Mouse (Mus musculus) layer of hippocampus, adult 11-12 months (tissue): ENCODE measurements around the gene Otos.

Source experiments
- DNase-seq: peaks from one replicate; pipeline ENCODE4 v3.0.0; 2022; ENCODE audit warnings: low spot score

Gene Otos

DNA sequence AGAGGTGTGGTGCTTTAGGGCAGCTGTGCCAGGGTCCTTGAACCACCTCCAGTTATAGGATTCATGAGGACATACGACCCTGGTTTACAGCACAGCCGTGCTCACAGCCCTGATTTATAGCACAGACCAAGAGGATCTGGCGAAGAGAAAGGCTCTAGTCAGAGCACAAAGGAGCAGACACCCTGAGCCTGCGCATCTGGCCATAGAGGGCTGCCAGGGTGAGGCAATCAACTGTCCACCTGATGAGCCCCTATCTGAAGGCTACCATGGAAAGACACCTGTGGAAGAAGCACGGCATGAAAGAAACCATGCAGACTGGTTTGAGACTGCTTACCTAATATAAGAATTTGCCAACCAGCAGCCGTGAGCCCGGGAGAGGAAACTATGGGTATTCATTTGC lies 2.0 kb downstream of the Otos start:
- no peak for DNase-seq

DNA sequence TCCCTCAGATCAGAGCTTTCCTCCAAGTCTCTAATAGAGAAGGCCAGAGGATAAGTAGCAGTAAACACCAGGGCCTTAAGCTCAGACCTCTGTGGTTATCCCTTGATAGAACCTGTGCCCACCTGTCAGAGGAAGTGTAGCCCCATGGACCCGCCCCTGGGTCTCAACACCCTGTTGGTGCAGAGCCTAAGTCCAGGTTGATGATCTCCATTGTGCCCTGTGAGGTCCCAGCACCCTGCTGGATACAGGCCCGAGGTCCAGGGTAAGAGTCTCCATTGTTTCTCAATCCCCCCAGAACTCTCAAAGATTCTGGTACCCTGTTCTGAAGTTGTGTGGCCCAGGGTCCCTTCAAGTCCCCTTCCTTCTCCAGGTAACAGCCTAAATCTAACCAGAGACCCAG lies 2.5 kb downstream of the Otos start:
- no peak for DNase-seq

DNA sequence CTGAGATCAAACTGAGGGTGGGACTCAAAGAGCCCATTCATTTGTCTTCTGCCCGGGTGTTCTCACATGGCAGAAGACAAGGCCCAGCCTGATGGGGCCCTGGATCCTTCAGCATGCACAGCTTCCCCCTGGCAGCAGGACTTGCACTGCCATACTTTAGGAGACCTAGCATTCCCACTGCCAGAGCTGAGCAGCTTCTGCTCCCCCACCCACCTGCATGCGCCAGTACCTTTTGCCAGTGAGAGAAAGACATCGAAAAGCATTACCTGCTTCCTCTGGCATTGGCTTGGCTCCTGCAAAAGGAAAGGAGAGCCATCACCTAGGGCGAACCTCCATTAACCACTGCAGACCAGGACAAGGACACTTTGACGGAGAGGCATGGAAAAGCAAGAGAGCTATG lies 3.7 kb downstream of the Otos start:
- no peak for DNase-seq

DNA sequence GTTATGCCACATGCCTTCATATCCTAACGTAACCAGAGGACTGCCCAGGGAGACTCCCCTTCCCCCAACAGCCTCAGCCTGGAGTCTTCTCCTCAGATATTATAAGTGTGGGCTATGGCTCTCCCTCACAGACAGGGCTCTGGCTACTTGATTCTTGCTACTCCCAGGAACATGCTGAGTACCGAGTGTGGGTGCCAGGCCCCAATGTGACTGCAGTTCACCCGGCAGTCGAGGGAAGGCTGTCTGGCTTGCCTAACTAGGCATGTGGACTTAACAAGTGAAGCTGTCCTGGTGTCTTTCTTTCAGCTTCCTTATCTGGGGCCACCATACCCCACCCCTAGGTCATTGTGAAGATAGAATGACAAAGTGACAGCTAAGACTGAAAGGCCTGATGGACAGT lies 5.0 kb downstream of the Otos start:
- DNase-seq = no peak

DNA sequence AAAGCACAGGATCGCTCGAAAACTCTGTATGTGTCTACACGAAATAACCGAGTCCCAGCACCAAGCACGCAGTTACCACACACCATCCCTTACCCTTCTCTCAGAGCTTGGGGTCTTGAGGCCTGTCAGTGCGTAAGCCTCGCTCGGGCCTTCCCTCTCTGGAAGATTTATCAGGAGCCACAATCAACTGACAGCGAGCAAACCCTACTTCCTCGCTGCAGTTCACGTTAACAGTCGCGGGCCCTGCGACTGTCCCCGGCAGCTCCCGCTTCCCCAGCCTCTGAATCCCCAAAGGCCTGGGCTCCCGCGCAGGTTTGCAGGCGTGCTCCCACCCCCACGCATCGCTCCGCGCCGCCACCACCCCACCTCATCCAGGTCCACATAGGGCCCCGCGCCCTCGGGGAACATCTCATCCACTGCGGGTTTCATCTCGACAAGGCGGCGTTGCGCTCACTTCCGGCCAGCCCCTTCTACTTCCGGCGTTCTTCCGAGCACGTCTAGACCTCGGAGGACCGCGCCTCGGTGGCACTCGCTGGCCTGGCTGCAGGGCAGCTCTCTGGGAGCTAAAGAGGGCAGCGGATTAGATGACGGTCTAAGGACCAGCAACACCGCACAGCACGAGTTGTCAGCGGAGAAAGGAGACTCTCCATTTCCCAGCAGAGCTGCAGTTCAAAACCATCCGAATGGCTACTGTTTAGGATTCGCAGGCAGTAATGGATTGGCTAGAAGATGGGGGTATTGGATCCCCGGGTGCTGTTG lies 6.9 kb downstream of the Otos start, which contains the start of gene Cops9:
Gene Cops9 (minus strand): TSS at position 472 of the 759 bp plus-strand sequence.
- DNase-seq = peak; percentile 89

DNA sequence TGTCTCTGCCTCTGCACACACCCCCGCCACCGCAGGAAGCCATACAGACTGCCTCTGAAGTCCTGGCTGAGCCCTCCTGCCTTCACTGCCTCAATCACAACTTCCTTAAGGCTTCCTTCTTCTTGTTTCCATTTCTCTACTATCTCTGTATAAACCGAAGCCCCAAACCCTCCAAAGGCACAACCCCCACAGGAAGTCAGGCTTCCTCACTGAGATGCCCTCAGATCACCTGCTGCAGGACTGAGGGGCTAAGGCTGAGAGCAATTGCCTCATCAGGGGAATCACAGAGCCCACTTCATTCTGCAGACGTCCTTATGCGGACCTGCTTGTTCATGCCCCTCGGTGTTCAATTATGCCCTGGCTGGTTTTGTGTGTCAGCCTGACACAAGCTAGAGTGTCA lies 8.2 kb downstream of the Otos start:
- DNase-seq = no peak

DNA sequence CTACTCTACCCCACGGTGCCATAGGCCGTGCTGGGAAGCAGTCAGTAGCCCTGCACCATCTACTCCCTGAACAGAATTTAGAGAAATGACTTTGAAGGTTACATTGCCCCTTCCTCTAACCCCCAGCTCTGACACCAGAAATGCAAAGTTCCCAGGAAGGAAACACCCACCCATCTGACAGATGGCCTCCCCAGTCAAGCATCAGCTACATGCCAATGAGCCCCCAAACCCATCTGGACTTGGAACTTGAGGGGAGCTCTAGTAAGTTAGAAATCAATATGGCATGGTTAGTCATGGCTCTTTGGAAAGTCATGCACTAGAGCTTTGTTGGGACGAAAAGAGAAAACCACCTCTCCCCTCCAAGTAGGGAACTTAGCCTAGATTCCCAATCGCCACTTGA lies 9.9 kb downstream of the Otos start:
- DNase-seq = peak; percentile 45

DNA sequence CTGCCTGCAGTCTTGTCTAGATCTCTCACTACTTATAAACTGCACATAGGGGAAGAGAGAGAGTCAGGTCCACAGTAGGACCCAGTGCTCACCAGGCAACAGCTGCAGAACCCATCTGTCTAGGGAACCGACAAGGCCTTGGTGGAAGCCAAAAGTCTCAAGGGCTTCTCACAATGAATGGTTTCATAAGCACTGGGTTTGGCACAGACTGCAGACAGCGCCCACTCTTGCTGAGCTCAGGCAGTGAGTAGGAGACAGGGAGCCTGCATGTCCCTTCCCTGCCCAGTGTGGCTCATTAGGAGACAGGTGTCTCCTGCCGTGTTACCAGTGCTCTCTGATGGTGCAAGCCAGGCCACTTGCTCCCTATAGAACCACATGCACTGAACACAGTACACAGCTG lies 10.5 kb downstream of the Otos start:
- DNase-seq = peak; percentile 79

DNA sequence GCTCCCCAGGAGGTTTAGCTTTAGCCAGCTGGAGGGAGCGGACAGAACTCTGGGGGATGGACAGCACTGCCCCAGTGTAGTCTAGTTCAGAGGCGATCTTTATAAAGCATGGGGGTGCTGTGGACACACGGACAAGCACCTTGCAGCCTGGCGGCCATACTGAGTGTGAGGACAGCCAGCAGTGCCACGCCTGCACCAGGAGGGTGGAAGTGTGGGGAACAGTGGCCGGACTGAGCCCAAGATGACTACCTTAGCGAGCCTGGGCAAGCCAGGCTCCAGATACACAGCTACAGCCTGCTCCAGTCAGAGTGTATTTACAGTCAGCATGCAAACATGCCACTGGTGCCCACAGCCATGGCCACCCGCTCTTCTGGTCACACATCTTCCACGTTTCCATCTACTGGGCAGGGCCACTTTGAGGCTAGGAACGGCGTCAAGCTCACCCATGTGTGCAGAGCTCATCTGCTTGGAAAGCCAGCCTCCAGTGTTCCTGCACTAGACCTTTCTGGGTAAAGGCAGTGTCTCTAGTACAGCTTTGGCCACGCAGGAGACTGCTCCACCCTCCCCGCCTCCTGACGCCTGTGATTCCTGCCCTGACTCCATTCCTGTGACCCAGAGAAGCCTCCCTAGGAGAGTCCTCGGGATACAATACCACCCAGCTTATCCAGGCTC lies 11.0 kb downstream of the Otos start:
- no peak for DNase-seq

DNA sequence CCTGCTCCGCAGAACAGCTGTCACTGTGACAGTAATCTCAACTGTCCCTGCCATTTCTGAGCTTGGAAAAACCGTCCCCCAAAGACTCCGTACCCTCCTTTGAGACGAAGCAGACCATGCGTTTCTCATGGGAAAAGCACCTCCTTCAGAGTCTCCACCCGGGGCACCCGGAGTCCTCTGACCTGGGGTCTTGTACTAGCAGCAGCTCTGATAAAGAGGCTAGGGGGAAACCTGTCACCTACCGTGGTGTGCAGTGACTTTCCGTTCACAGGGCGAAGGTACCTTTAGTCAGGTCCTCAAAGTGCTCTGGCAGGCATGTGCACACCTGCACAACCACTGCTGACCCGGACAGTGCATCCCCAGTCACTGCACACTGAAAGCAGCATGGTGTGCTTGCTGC lies 12.0 kb downstream of the Otos start:
- no peak for DNase-seq

DNA sequence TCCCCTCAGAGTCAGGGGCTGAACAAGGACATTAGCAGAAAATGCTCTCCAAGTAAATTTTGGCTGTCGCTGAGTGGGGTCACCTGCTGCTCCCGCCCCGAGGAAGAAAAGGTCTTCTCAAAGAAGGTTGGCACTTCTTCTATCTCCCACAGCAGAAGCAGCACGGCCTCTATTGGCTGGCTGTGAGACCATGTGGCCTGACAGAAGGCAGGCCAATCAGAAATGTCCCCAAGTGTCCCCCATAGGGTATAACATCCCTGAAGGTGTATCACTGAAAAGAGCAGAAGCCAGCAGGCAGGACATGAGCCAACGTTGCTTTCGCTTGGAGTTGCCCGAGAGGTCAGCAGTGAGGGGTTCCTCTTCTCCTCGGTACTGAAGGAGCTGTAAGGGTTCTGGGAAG lies 12.6 kb downstream of the Otos start:
- no peak for DNase-seq

DNA sequence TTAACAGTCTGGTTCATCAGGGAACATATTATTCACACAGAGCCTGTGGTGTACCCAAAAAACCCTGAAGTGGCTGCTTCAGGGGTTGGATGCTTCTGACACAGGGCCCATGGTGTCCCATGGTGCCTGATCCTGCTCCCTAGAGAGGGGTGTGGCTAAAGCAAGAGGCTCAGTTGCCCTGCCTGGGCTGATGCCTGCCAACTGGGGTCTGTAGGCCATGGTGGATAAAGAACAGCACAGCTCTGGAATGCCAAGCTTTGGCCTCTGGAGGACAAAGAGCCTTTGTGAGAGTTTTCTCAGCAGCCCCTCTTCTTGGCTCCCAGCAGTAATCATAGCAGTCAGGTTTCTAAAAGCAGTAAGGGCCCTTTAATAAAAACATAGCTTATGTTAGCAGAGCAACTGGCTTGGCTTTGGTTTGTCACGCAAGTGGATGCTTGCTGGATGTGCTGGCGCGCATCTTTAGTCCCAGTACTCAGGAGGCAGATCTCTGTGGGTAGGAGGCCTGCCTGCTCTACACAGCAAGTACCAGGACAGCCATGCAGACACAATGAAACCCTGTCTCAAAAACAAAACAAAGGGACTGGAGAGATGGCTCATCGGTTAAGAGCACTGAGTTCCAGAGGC lies 13.6 kb downstream of the Otos start:
- peak; percentile 38 for DNase-seq

DNA sequence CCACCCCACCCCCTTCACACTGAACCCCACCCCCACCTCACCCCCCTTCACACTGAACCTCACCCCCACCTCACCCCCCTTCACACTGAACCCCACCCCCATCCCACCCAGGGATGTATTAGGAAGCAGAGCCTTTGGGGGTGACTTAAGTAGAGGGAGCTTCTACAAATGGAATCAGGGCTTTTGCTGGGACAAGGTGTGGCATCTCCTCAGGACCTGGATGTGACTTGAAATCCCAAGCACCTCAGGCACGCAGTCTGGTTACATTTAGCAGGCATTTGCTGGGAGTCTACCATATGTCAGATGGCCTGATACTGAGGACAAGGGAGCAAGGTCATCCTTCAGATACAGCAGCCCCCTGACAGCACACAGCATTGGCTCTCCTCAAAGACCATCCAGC lies 14.1 kb downstream of the Otos start:
- no peak for DNase-seq

DNA sequence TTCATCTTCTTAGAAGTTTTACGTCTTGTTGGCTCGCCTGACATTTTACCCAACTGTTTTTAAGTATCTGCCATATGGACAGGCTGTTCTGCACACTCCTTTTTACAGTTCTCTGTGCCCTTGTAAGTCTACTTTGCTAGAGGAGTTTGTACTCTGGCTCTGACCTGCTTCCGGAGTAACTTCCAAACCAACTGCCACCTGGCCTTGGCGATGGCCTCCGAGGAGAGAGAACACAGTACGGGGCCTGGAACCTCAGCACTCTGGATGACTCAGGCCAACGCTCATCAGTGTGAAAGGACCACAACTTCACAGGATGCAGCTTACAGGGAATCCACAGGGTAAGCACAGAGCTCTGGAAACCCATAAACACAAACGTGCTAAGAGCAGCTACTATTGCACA lies 14.9 kb downstream of the Otos start:
- no peak for DNase-seq

DNA sequence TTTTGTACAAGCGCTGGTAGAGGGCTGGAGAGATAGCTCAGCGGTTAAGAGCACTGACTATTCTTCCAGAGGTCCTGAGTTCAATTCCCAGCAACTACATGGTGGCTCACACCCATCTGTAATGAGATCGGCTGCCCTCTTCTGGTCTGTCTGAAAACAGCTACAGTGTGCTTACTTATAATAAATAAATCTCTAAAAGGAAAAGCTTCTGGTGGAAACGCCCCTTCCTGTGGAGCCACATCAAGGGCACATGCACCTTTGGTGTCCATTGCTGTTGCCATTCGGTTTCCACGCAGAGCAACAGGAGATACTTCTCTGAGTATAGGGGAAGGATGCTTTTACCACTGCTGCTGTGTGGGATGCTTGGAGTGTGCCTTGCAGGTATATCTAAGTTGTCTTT lies 15.7 kb downstream of the Otos start:
- DNase-seq = no peak

DNA sequence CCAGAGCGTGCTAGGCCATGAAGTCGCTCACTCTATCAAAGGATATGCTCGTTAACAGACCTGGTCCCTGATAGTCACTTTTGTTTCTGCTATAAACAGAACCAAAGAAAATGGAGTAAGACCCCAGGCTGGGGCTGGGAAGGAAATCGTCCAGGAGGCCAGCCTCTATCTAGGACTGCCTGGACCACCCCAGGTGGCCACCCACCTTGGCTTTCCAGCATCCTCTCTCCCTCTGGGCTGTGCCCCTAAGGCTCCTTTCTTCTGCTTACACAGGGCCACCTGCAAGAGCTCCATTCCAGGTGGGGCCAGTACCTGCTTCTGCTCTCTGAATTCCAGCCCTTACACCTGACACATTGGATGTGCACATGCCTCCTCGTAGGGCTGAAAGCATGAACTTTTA lies 16.4 kb downstream of the Otos start:
- DNase-seq = no peak

DNA sequence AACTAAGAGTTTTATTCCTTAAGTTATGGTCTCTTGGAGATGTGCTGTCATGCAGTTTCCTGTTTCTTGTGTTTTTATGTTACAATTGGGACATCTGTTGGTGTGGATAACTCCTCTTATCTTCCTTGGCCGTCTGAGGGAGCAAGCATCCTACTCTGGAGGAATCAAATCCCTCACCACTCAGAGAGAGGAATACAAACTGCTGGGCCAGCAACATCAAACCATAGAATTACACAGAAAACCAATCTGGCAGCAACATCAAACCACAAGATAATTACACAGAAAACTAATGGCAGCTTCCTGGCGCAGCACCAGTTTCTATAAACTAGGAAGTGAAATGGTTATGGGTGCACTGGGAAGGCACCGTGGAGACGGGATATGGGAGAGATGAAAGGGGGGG lies 20.4 kb downstream of the Otos start:
- DNase-seq = no peak

DNA sequence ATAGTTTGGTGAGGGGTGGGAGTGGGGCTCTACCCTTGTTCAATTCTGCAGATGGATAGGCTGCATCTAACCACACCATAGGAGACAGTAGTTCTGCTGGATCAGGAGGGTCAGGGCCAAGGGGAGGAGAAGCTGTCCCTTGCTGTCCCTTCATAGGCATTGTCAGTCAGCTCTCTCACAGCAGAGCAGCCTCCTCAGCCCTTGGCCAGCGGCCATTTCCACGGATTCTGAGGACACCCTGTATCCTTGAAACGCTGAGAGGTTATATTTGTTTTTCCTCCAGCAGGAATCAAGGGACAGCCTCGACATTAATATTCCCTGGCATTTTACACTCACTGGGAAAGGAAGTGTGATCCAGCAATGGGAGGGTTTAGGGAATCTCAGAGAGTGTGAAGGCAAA lies 30.3 kb downstream of the Otos start:
- DNase-seq = no peak

DNA sequence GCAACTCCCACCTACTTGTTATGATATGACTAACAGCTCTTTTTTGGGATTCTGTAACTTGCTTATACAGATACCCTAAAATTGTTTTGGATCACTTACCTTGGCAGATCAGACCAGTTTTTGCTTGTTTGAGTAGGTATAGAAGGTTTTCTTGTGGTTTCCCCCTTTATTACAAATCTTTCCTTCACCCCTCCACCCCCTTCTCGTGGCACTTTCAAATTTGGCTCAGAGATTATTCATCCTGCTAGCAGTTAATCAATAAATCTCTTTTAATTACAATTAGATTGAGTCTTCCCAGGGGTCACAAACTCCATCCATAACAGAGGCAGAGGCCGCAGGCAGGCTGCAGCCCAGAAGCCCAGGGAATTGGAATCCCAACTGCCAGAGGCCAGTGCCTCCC lies 31.2 kb downstream of the Otos start, which contains the start of gene Olfr12:
Gene Olfr12 (plus strand): TSS at position 301 of the 400 bp plus-strand sequence.
- no peak for DNase-seq

DNA sequence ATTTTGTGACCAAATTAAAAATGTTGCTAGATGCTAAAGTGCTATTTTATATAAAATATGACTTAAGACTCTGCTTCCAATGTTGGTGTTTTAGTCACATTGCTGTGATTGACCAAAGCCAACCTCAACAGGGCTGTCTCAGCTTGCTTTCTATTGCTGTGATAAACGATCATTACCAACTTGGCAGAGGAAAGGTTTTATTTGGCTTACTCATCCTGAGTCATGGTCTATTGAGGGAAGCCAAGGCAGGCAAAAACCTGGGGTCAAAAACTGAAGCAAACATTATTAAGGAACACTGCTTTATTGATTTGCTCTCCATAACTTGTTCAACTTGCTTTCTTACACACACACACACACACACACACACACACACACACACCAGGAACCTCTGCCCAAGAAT lies 32.6 kb downstream of the Otos start:
- DNase-seq = no peak

DNA sequence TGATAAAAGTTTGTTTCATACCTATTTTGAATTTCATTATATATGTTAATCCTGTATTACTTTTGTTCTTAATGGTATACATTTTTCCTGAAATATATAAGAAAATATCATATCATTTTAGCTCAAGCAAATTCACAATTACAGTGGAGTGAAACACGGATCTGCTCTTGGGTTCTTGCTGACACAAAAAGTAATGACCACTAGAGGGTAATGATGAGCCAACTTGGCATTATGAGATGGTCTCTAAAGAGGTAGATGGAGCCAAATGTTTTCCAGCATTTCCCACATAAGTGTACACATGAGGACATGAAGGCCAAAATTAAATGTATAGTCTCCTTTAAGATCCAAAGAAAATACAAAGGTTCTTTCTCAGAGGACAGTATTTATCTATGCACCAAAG lies 34.1 kb downstream of the Otos start:
- DNase-seq = peak; percentile 39

DNA sequence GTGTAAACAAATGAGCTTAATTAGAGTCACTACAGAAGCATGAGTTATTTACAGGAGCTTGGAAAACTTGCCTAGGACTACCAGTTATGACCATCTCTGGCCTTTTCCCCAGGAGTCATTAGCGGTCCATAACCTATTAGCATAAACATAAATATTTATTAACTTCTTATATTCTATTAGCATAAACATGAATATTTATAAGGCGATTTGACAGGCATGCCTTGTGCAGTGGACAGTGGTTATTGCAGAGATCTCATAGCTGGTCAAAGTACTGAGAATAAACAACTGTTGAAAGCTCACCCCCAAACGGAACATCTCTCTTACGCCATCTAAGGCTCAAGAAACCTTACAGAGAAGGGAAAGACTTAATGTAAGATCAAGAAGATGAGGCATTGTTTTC lies 35.5 kb downstream of the Otos start:
- no peak for DNase-seq

DNA sequence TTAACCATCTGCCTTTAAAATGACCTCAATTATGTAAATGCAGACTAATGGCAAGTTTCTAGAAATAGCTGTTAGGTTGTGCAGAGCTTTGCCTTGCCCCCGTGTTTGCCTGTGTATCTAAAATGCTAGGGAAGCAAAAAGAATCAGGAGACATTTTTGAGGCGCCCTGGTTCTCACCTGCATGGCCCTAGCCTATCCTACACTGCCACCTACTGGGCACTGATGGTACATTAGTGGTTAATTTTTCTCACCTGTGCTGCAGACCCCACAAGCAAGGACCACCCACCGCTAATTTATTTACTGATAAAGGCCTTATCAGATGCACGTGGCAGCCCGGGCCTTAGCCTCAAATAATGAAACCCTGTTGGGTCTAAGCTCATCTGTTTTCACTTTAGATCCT lies 37.6 kb downstream of the Otos start:
- peak; percentile 58 for DNase-seq
